Mouse (Mus musculus): ENCODE data around the gene Mad1l1. TPM values are rescaled to one million over a fixed set of nuclear protein-coding genes. Genes with fewer than 3 reads are reported as not detected.
"Not testable (repeated sequence)": the region's sequence is repeated elsewhere in the genome, so short reads cannot be mapped to it uniquely, and the experiment has no call there.

Mad1l1 gene
- 27.2 and 34.3 TPM in 2 replicates for polyA plus RNA-seq (2014; fragmentation: Nextera tagmentation; extraction: Ambion mirVana)

- peak within 1 kb of the TSS; percentile 93 for H3K4me3 ChIP-seq (ENCODE audit: low read depth, low read length)
- peak; percentile 93 for ATAC-seq (ENCODE audit: low read depth)
- no peaks in the 10 kb centered on the region for H3K9me3 ChIP-seq (ENCODE audit: control insufficient read depth, low read length)
- H3K27me3 ChIP-seq (ENCODE audit: control insufficient read depth, insufficient read depth, low read length), result no peaks in the 10 kb centered on the region
- no peaks in the 10 kb centered on the region for H3K36me3 ChIP-seq (ENCODE audit: control insufficient read depth, insufficient read depth, low read length)
- WGBS, result under 1% methylated on average over 59 of the region's 60 CpGs
- peak within 1 kb of the TSS; percentile 70 for H3K27ac ChIP-seq (ENCODE audit: low read depth, low read length)
- peak within 1 kb of the TSS; percentile 68 for H3K4me2 ChIP-seq (ENCODE audit: low read depth, low read length)
- H3K4me1 ChIP-seq (ENCODE audit: control insufficient read depth, insufficient read depth, low read length), result peaks cover 7% of the 10 kb centered on the region
- H3K9ac ChIP-seq (replicated peaks; ENCODE audit: low read depth, low read length), result peak within 1 kb of the TSS; percentile 97
These were observed at the start of gene Mad1l1, which contains the start of gene Nudt1 for GRCm38 (mm10) chr5:140321042-140321755. Gene Mad1l1, minus strand, starts transcription at chr5:140321552. Gene Nudt1, plus strand, starts transcription at chr5:140321656.

- H3K4me1 ChIP-seq (ENCODE audit: control insufficient read depth, insufficient read depth, low read length), result no peaks in the 10 kb centered on the region
- H3K4me2 ChIP-seq (ENCODE audit: low read depth, low read length), result no peak overlapping the region
- WGBS, result 83% methylated on average over 6 of the region's 6 CpGs
- no peak overlapping the region for H3K4me3 ChIP-seq (ENCODE audit: low read depth, low read length)
- H3K9ac ChIP-seq (replicated peaks; ENCODE audit: low read depth, low read length), result no peak overlapping the region
- no peaks in the 10 kb centered on the region for H3K9me3 ChIP-seq (ENCODE audit: control insufficient read depth, low read length)
- H3K36me3 ChIP-seq (ENCODE audit: control insufficient read depth, insufficient read depth, low read length), result no peaks in the 10 kb centered on the region
- H3K27me3 ChIP-seq (ENCODE audit: control insufficient read depth, insufficient read depth, low read length), result no peaks in the 10 kb centered on the region
- H3K27ac ChIP-seq (ENCODE audit: low read depth, low read length), result no peak overlapping the region
- ATAC-seq (ENCODE audit: low read depth), result no peak
These were observed 49.3 kb upstream of the Mad1l1 start for GRCm38 (mm10) chr5:140370446-140371254.

- Histone ChIP-seq H3K27me3 (ENCODE audit: control insufficient read depth, insufficient read depth, low read length) (no peaks in the 10 kb centered on the region), H3K4me3 (ENCODE audit: low read depth, low read length) (no peak overlapping the region), H3K9me3 (ENCODE audit: control insufficient read depth, low read length) (no peaks in the 10 kb centered on the region), H3K9ac (replicated peaks; ENCODE audit: low read depth, low read length) (no peak overlapping the region), H3K4me1 (ENCODE audit: control insufficient read depth, insufficient read depth, low read length) (no peaks in the 10 kb centered on the region), H3K27ac (ENCODE audit: low read depth, low read length) (no peak overlapping the region), H3K4me2 (ENCODE audit: low read depth, low read length) (no peak overlapping the region), H3K36me3 (ENCODE audit: control insufficient read depth, insufficient read depth, low read length) (no peaks in the 10 kb centered on the region)
- no peak for ATAC-seq (ENCODE audit: low read depth)
- WGBS, result 93% methylated on average over 2 of the region's 2 CpGs
These were observed 48.1 kb upstream of the Mad1l1 start for GRCm38 (mm10) chr5:140369466-140369865.

- H3K4me1 ChIP-seq (ENCODE audit: control insufficient read depth, insufficient read depth, low read length), result no peaks in the 10 kb centered on the region
- H3K9ac ChIP-seq (replicated peaks; ENCODE audit: low read depth, low read length), result no peak overlapping the region
- no peaks in the 10 kb centered on the region for H3K27me3 ChIP-seq (ENCODE audit: control insufficient read depth, insufficient read depth, low read length)
- H3K36me3 ChIP-seq (ENCODE audit: control insufficient read depth, insufficient read depth, low read length), result no peaks in the 10 kb centered on the region
- 97% methylated on average over 4 of the region's 4 CpGs for WGBS
- ATAC-seq (ENCODE audit: low read depth), result no peak
- H3K9me3 ChIP-seq (ENCODE audit: control insufficient read depth, low read length), result no peaks in the 10 kb centered on the region
- H3K27ac ChIP-seq (ENCODE audit: low read depth, low read length), result no peak overlapping the region
- no peak overlapping the region for H3K4me3 ChIP-seq (ENCODE audit: low read depth, low read length)
- no peak overlapping the region for H3K4me2 ChIP-seq (ENCODE audit: low read depth, low read length)
These were observed 47.6 kb upstream of the Mad1l1 start for GRCm38 (mm10) chr5:140368926-140369325.

- not testable (repeated sequence) for H3K36me3 ChIP-seq (ENCODE audit: control insufficient read depth, insufficient read depth, low read length); H3K27me3 ChIP-seq (ENCODE audit: control insufficient read depth, insufficient read depth, low read length); H3K4me3 ChIP-seq (ENCODE audit: low read depth, low read length); H3K9ac ChIP-seq (replicated peaks; ENCODE audit: low read depth, low read length); H3K9me3 ChIP-seq (ENCODE audit: control insufficient read depth, low read length); ATAC-seq (ENCODE audit: low read depth); H3K4me2 ChIP-seq (ENCODE audit: low read depth, low read length); H3K4me1 ChIP-seq (ENCODE audit: control insufficient read depth, insufficient read depth, low read length); H3K27ac ChIP-seq (ENCODE audit: low read depth, low read length)
- WGBS, result 91% methylated on average over 2 of the region's 2 CpGs
These were observed 46.8 kb upstream of the Mad1l1 start for GRCm38 (mm10) chr5:140368126-140368525.

- H3K36me3 ChIP-seq (ENCODE audit: control insufficient read depth, insufficient read depth, low read length), result no peaks in the 10 kb centered on the region
- no peaks in the 10 kb centered on the region for H3K9me3 ChIP-seq (ENCODE audit: control insufficient read depth, low read length)
- no peak overlapping the region for H3K27ac ChIP-seq (ENCODE audit: low read depth, low read length)
- H3K9ac ChIP-seq (replicated peaks; ENCODE audit: low read depth, low read length), result no peak overlapping the region
- no peak for ATAC-seq (ENCODE audit: low read depth)
- 96% methylated on average over 5 of the region's 5 CpGs for WGBS
- no peaks in the 10 kb centered on the region for H3K4me1 ChIP-seq (ENCODE audit: control insufficient read depth, insufficient read depth, low read length)
- H3K27me3 ChIP-seq (ENCODE audit: control insufficient read depth, insufficient read depth, low read length), result no peaks in the 10 kb centered on the region
- no peak overlapping the region for H3K4me2 ChIP-seq (ENCODE audit: low read depth, low read length)
- H3K4me3 ChIP-seq (ENCODE audit: low read depth, low read length), result no peak overlapping the region
These were observed 43.1 kb upstream of the Mad1l1 start for GRCm38 (mm10) chr5:140364415-140364814.

GRCm38 (mm10) chr5:140359930-140360674, 38.8 kb upstream of the Mad1l1 start:
- H3K4me1 ChIP-seq (ENCODE audit: control insufficient read depth, insufficient read depth, low read length), result no peaks in the 10 kb centered on the region
- no peak for ATAC-seq (ENCODE audit: low read depth)
- no peak overlapping the region for H3K4me2 ChIP-seq (ENCODE audit: low read depth, low read length)
- WGBS, result 79% methylated on average over 14 of the region's 14 CpGs
- H3K9me3 ChIP-seq (ENCODE audit: control insufficient read depth, low read length), result no peaks in the 10 kb centered on the region
- no peak overlapping the region for H3K27ac ChIP-seq (ENCODE audit: low read depth, low read length)
- H3K9ac ChIP-seq (replicated peaks; ENCODE audit: low read depth, low read length), result no peak overlapping the region
- H3K36me3 ChIP-seq (ENCODE audit: control insufficient read depth, insufficient read depth, low read length), result peaks cover 14% of the 10 kb centered on the region; the same call in 1 of the 2 replicates
- H3K4me3 ChIP-seq (ENCODE audit: low read depth, low read length), result no peak overlapping the region
- H3K27me3 ChIP-seq (ENCODE audit: control insufficient read depth, insufficient read depth, low read length), result no peaks in the 10 kb centered on the region

- no peak overlapping the region for H3K9ac ChIP-seq (replicated peaks; ENCODE audit: low read depth, low read length)
- H3K27me3 ChIP-seq (ENCODE audit: control insufficient read depth, insufficient read depth, low read length), result no peaks in the 10 kb centered on the region
- H3K27ac ChIP-seq (ENCODE audit: low read depth, low read length), result no peak overlapping the region
- H3K4me3 ChIP-seq (ENCODE audit: low read depth, low read length), result no peak overlapping the region
- ATAC-seq (ENCODE audit: low read depth), result no peak
- H3K36me3 ChIP-seq (ENCODE audit: control insufficient read depth, insufficient read depth, low read length), result peaks cover 22% of the 10 kb centered on the region
- H3K4me1 ChIP-seq (ENCODE audit: control insufficient read depth, insufficient read depth, low read length), result no peaks in the 10 kb centered on the region
- H3K9me3 ChIP-seq (ENCODE audit: control insufficient read depth, low read length), result no peaks in the 10 kb centered on the region
- whole genome bisulfite sequencing, result 97% methylated on average over 3 of the region's 3 CpGs
- no peak overlapping the region for H3K4me2 ChIP-seq (ENCODE audit: low read depth, low read length)
These were observed 36.1 kb upstream of the Mad1l1 start for GRCm38 (mm10) chr5:140357466-140357865.

All from neural tube, embryonic 14.5 days (tissue).